Mouse (Mus musculus) E14TG2a.4 (cell line): ENCODE measurements around the gene Gm38392.

Source experiments
- CTCF ChIP-seq: conservative IDR thresholded peaks from 2 replicates; pipeline ENCODE4 v1.5.1; 2014; ENCODE audit warnings: low read length
- NANOG ChIP-seq: IDR thresholded peaks from 2 replicates; pipeline ENCODE4 v1.6.1; 2014; ENCODE audit warnings: borderline replicate concordance, low read length, mixed read lengths
- POU5F1 ChIP-seq: IDR thresholded peaks from 2 replicates; pipeline ENCODE4 v1.6.1; 2014; ENCODE audit warnings: low read length, borderline replicate concordance

DNA sequence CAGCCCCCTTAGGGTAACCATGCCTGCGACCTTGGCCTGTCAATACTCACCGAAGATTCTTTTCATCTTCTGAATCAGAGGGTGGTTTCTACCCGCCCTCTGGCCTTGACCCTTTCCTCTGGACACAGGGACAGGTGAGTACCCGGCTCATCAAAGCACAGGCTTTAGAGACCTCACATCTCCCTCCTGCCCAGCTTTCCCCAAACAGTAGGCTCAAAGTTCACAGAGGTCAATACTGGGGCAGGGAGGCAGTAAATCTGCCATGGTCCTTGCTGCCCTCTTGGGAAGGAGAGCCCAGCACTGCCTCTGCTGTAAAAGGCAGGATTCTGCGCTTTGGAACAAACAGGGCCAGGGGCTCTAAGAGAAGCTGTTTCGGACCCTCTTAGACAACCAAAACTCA is 34.3 kb downstream of the Gm38392 start:
- TF ChIP-seq CTCF (no peak), NANOG (no peak), POU5F1 (no peak)
